Mouse (Mus musculus): ENCODE data around the gene Zfp644.

Gene Zfp644

GRCm38 (mm10) chr5:106664910-106665309, 32.2 kb downstream of the Zfp644 start:
- DNase-seq (ENCODE audit: low read depth, low spot score): no peak

GRCm38 (mm10) chr5:106660867-106661266, 36.2 kb downstream of the Zfp644 start:
- no peak for DNase-seq (ENCODE audit: low read depth, low spot score)

GRCm38 (mm10) chr5:106652790-106653328, 44.2 kb downstream of the Zfp644 start:
- no peak for DNase-seq (ENCODE audit: low read depth, low spot score)

- no peak for DNase-seq (ENCODE audit: low read depth, low spot score)
These were observed 44.8 kb downstream of the Zfp644 start for GRCm38 (mm10) chr5:106652220-106652753.

- DNase-seq (ENCODE audit: low read depth, low spot score): no peak
These were observed 47.1 kb downstream of the Zfp644 start for GRCm38 (mm10) chr5:106649995-106650394.

- peak; percentile 25 for DNase-seq (ENCODE audit: low read depth, low spot score)
These were observed 47.6 kb downstream of the Zfp644 start for GRCm38 (mm10) chr5:106649441-106649840.

GRCm38 (mm10) chr5:106643434-106643833, 53.7 kb downstream of the Zfp644 start:
- DNase-seq (ENCODE audit: low read depth, low spot score): no peak

GRCm38 (mm10) chr5:106641876-106642275, 55.2 kb downstream of the Zfp644 start:
- DNase-seq (ENCODE audit: low read depth, low spot score): no peak

GRCm38 (mm10) chr5:106640235-106640809, 56.8 kb downstream of the Zfp644 start:
- DNase-seq (ENCODE audit: low read depth, low spot score): no peak

- no peak for DNase-seq (ENCODE audit: low read depth, low spot score)
These were observed 57.5 kb downstream of the Zfp644 start for GRCm38 (mm10) chr5:106639627-106640026.

GRCm38 (mm10) chr5:106636423-106636946, 60.6 kb downstream of the Zfp644 start:
- DNase-seq (ENCODE audit: low read depth, low spot score): no peak

GRCm38 (mm10) chr5:106628369-106629149, 68.5 kb downstream of the Zfp644 start:
- DNase-seq (ENCODE audit: low read depth, low spot score): peak; percentile 74

GRCm38 (mm10) chr5:106623337-106623736, 73.8 kb downstream of the Zfp644 start:
- no peak for DNase-seq (ENCODE audit: low read depth, low spot score)

GRCm38 (mm10) chr5:106622193-106622592, 74.9 kb downstream of the Zfp644 start:
- DNase-seq (ENCODE audit: low read depth, low spot score): no peak

- no peak for DNase-seq (ENCODE audit: low read depth, low spot score)
These were observed 76.6 kb downstream of the Zfp644 start for GRCm38 (mm10) chr5:106620446-106620845.

- DNase-seq (ENCODE audit: low read depth, low spot score): no peak
These were observed 82.1 kb downstream of the Zfp644 start for GRCm38 (mm10) chr5:106615006-106615405.

GRCm38 (mm10) chr5:106614570-106614969, 82.5 kb downstream of the Zfp644 start:
- DNase-seq (ENCODE audit: low read depth, low spot score): no peak

GRCm38 (mm10) chr5:106612151-106612550, 84.9 kb downstream of the Zfp644 start:
- no peak for DNase-seq (ENCODE audit: low read depth, low spot score)

GRCm38 (mm10) chr5:106608798-106609197, 88.3 kb downstream of the Zfp644 start, which contains the start of gene Gm17304:
Gm17304 (plus strand) TSS chr5:106609098.
- DNase-seq (ENCODE audit: low read depth, low spot score): no peak

- DNase-seq (ENCODE audit: low read depth, low spot score): no peak
These were observed 90.0 kb downstream of the Zfp644 start for GRCm38 (mm10) chr5:106607081-106607480.

GRCm38 (mm10) chr5:106605096-106605495, 92.0 kb downstream of the Zfp644 start:
- no peak for DNase-seq (ENCODE audit: low read depth, low spot score)

- no peak for DNase-seq (ENCODE audit: low read depth, low spot score)
These were observed 92.7 kb downstream of the Zfp644 start for GRCm38 (mm10) chr5:106604381-106604780.
